Mouse (Mus musculus) heart, embryonic 11.5 days (tissue): ENCODE measurements around the gene Actr1a. TPM values are rescaled to one million over a fixed set of nuclear protein-coding genes. Genes with fewer than 3 reads are reported as not detected.
A peak's percentile ranks its signal among the peaks of the same experiment; 100 is the strongest.

Experiments used
- ATAC-seq: fragments of 200-750 bp; cut with Nextera tagmentation; replicated peaks from 2 replicates; pipeline ENCODE4 v1.8.0; 2017; ENCODE audit warnings: moderate library complexity; ENCODE audit not compliant: insufficient number of reproducible peaks, low FRiP score, low TSS enrichment
- H3K27ac ChIP-seq: fragments of 300-500 bp; sonication (generic); 2 replicates; pipeline ENCODE4 v1.5.1; 2014; ENCODE audit warnings: mild to moderate bottlenecking, low read depth, low read length
- H3K27me3 ChIP-seq: fragments of 300-500 bp; sonication (generic); 2 replicates; pipeline ENCODE4 v1.6.1; 2014; ENCODE audit warnings: mild to moderate bottlenecking, low read length, mixed read lengths; ENCODE audit not compliant: control insufficient read depth, insufficient read depth
- H3K36me3 ChIP-seq: fragments of 300-500 bp; sonication (generic); 2 replicates; pipeline ENCODE4 v1.6.1; 2014; ENCODE audit warnings: mild to moderate bottlenecking, low read length, moderate library complexity, mixed read lengths; ENCODE audit not compliant: control insufficient read depth, insufficient read depth
- H3K4me1 ChIP-seq: fragments of 300-500 bp; sonication (generic); 2 replicates; pipeline ENCODE4 v1.6.1; 2014; ENCODE audit warnings: low read length; ENCODE audit not compliant: control insufficient read depth, insufficient read depth
- H3K4me2 ChIP-seq: fragments of 300-500 bp; sonication (generic); 2 replicates; pipeline ENCODE4 v1.6.1; 2014; ENCODE audit warnings: mild to moderate bottlenecking, moderate library complexity
- H3K4me3 ChIP-seq: fragments of 300-500 bp; sonication (generic); 2 replicates; pipeline ENCODE4 v1.5.1; 2014; ENCODE audit warnings: low read depth, low read length
- H3K9ac ChIP-seq: fragments of 300-500 bp; sonication (generic); 2 replicates; pipeline ENCODE4 v1.6.1; 2014; ENCODE audit warnings: mild to moderate bottlenecking, low read depth, low read length, moderate library complexity
- H3K9me3 ChIP-seq: fragments of 300-500 bp; sonication (generic); replicated peaks from 2 replicates; pipeline ENCODE4 v1.6.1; 2016; ENCODE audit warnings: low read length; ENCODE audit not compliant: control insufficient read depth
- WGBS: fragments of 180-500 bp; shearing (Covaris S2); extraction: QIAGEN DNeasy Blood & Tissue Kit; methylation state at CpG from one replicate; pipeline ENCODE4 v1.1.7; 2014; ENCODE audit not compliant: insufficient replicate concordance; 5-methylcytosine and 5-hydroxymethylcytosine counted together
- microRNA counts: library from miRNA; unstranded; fragments of <30 nt; microRNA quantifications from one replicate; lab custom pipeline; 2015
- microRNA-seq: library from miRNA; unstranded; fragments of <30 nt; microRNA quantifications from one replicate; pipeline ENCODE4, GENCODE M21; 2016; ENCODE audit warnings: borderline number of aligned reads
- polyA plus RNA-seq: library from polyadenylated mRNA; unstranded; fragments of >200 nt; fragmentation: Nextera tagmentation; extraction: Ambion mirVana; gene quantifications from 2 replicates; pipeline ENCODE4 v1.2.1, GENCODE M21; 2014

The Actr1a gene
- polyA plus RNA-seq, 1 experiment from 2014 or later: 112 TPM

GRCm38 (mm10) chr19:46329951-46330350 is 65.6 kb downstream of the Actr1a start:
- H3K4me2 ChIP-seq: peak overlapping the region; percentile 99
- H3K27ac ChIP-seq: no peak overlapping the region
- H3K27me3 ChIP-seq: peaks cover 26% of the 10 kb centered on the region
- WGBS: 6% methylated on average over 16 of the region's 16 CpGs
- no peaks in the 10 kb centered on the region for H3K9me3 ChIP-seq
- H3K4me3 ChIP-seq: no peak overlapping the region
- H3K4me1 ChIP-seq: peaks cover 16% of the 10 kb centered on the region
- H3K9ac ChIP-seq: no peak overlapping the region
- no peak for ATAC-seq
- H3K36me3 ChIP-seq: peaks cover 3% of the 10 kb centered on the region; the same call in 1 of the 2 replicates

GRCm38 (mm10) chr19:46329031-46329641 is 66.4 kb downstream of the Actr1a start:
- peak overlapping the region; percentile 60; the same call in 1 of the 2 replicates for H3K27ac ChIP-seq

GRCm38 (mm10) chr19:46328081-46329030 is 67.2 kb downstream of the Actr1a start, which contains the start of gene Fbxl15:
Fbxl15 (plus strand) TSS chr19:46328184.
- WGBS: under 1% methylated on average over 78 of the region's 81 CpGs
- peaks cover 42% of the 10 kb centered on the region for H3K27me3 ChIP-seq

More at GRCm38 (mm10) chr19:46329031-46329641, 66.4 kb downstream of the Actr1a start:
- H3K9ac ChIP-seq: peak overlapping the region; percentile 73
- peaks cover 3% of the 10 kb centered on the region; the same call in 1 of the 2 replicates for H3K36me3 ChIP-seq
- ATAC-seq: no peak; the same call in 1 of the 2 replicates
- peaks cover 34% of the 10 kb centered on the region for H3K27me3 ChIP-seq
- H3K4me3 ChIP-seq: peak overlapping the region; percentile 64
- peaks cover 16% of the 10 kb centered on the region for H3K4me1 ChIP-seq
- 2% methylated on average over 54 of the region's 54 CpGs for WGBS
- H3K4me2 ChIP-seq: peak overlapping the region; percentile 99
- H3K9me3 ChIP-seq: no peaks in the 10 kb centered on the region

GRCm38 (mm10) chr19:46327531-46328064 is 68.0 kb downstream of the Actr1a start:
- peaks cover 3% of the 10 kb centered on the region; the same call in 1 of the 2 replicates for H3K36me3 ChIP-seq
- H3K27ac ChIP-seq: no peak overlapping the region
- H3K4me1 ChIP-seq: peaks cover 16% of the 10 kb centered on the region
- no peak for ATAC-seq
- peak overlapping the region; percentile 73 for H3K9ac ChIP-seq
- no peaks in the 10 kb centered on the region for H3K9me3 ChIP-seq
- H3K4me3 ChIP-seq: peak overlapping the region; percentile 64
- WGBS: 25% methylated on average over 14 of the region's 14 CpGs
- peak overlapping the region; percentile 99 for H3K4me2 ChIP-seq
- H3K27me3 ChIP-seq: peaks cover 50% of the 10 kb centered on the region

More at GRCm38 (mm10) chr19:46328081-46329030, 67.2 kb downstream of the Actr1a start, which contains the start of gene Fbxl15:
- H3K36me3 ChIP-seq: peaks cover 3% of the 10 kb centered on the region; the same call in 1 of the 2 replicates
- ATAC-seq: peak; percentile 85
- peak within 1 kb of the TSS; percentile 60 for H3K27ac ChIP-seq
- no peaks in the 10 kb centered on the region for H3K9me3 ChIP-seq
- peaks cover 16% of the 10 kb centered on the region for H3K4me1 ChIP-seq
- H3K4me2 ChIP-seq: peak within 1 kb of the TSS; percentile 99
- peak within 1 kb of the TSS; percentile 64 for H3K4me3 ChIP-seq
- H3K9ac ChIP-seq: peak within 1 kb of the TSS; percentile 73

MicroRNAs encoded within 50 kb of the gene (microRNA counts, 519-probe panel; counts per million panel counts)
- microRNA mmu-miR-146b (lab: Ali Mortazavi, UCI): 2,083 counts per million, percentile 3 among the panel's probes with 10 or more counts

Small RNA genes lying within 50 kb of the gene (microRNA-seq; reads per million reads assigned to microRNA genes)
- 0.34 reads per million for gene Mir146b

Other genes with a start within 250 kb of the Actr1a start
- gene Pitx3, start 247.4 kb downstream of the Actr1a start, polyA plus RNA-seq: 0.26 TPM in 1 of 2 replicates, not detected in the other
- 34.0 and 45.7 TPM in 2 replicates for gene Gbf1, start 243.2 kb downstream of the Actr1a start, polyA plus RNA-seq
- gene Nfkb2, start 91.4 kb downstream of the Actr1a start, polyA plus RNA-seq: 6.8 and 7.3 TPM in 2 replicates
- 8.8 and 9.1 TPM in 2 replicates for gene Psd, start 68.6 kb downstream of the Actr1a start, polyA plus RNA-seq
- 9.6 and 9.7 TPM in 2 replicates for gene Fbxl15, start 67.6 kb downstream of the Actr1a start, polyA plus RNA-seq
- 124 and 139 TPM in 2 replicates for gene Cuedc2, start 57.0 kb downstream of the Actr1a start, polyA plus RNA-seq
- gene Mfsd13a, start 54.6 kb downstream of the Actr1a start, polyA plus RNA-seq: 3.1 and 4.0 TPM in 2 replicates
- 0.90 and 1.0 TPM in 2 replicates for gene 2310034G01Rik, start 45.4 kb downstream of the Actr1a start, polyA plus RNA-seq
- 21.5 and 24.4 TPM in 2 replicates for gene Sufu, start 1.1 kb upstream of the Actr1a start, polyA plus RNA-seq
- 18.0 and 18.6 TPM in 2 replicates for gene Trim8, start 106.0 kb upstream of the Actr1a start, polyA plus RNA-seq
- gene Arl3, start 177.4 kb upstream of the Actr1a start, polyA plus RNA-seq: 67.5 and 83.5 TPM in 2 replicates
- 8.1 and 10.5 TPM in 2 replicates for gene Sfxn2, start 177.6 kb upstream of the Actr1a start, polyA plus RNA-seq
- 41.5 and 45.9 TPM in 2 replicates for gene Wbp1l, start 203.3 kb upstream of the Actr1a start, polyA plus RNA-seq